Mouse (Mus musculus): Measurements from ENCODE around the gene Mob3c. TPM values are rescaled to one million over a fixed set of nuclear protein-coding genes. Genes with fewer than 3 reads are reported as not detected.

Mob3c gene
- polyA plus RNA-seq, 1 experiment = 1.0 TPM

DNA sequence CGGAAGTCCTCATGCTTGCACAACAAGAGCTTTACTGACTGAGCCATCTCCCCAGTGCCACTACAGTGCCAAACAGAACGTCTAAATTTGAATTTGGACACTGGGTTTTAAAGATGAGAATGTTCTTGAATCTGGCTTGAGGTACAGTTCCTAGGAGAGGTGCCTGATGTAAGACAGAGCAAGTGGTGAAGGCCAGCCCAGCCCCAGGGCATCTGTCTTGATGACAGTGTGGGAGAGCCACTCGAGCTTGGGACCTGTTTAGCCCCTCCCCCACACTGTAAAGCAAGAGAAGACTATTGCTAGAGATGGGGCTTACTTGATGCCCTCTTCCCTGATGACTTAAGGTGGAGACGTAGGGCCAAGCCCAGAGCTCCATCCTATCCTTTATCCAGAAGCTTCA lies 54.3 kb downstream of the Mob3c start:
- peaks cover 2% of the 10 kb centered on the region; the same call in 1 of the 2 replicates for H3K27me3 ChIP-seq (ENCODE audit: control insufficient read depth)
- no peak overlapping the region for H3K4me3 ChIP-seq (replicated peaks)
- no peak for TF ChIP-seq GATA1 (IDR thresholded peaks at IDR 0.05; ENCODE audit: low read length)
- no peak for TF ChIP-seq TAL1 (IDR thresholded peaks at IDR 0.05; ENCODE audit: low read length)
- H3K4me1 ChIP-seq (ENCODE audit: control insufficient read depth) = no peaks in the 10 kb centered on the region
- H3K9me3 ChIP-seq (ENCODE audit: control insufficient read depth, low read length) = no peaks in the 10 kb centered on the region
- peaks cover 27% of the 10 kb centered on the region for H3K36me3 ChIP-seq (ENCODE audit: control insufficient read depth)

- H3K4me1 ChIP-seq (ENCODE audit: control insufficient read depth) = no peaks in the 10 kb centered on the region
- TF ChIP-seq GATA1 (IDR thresholded peaks at IDR 0.05; ENCODE audit: low read length) (no peak), TAL1 (IDR thresholded peaks at IDR 0.05; ENCODE audit: low read length) (no peak)
- H3K27me3 ChIP-seq (ENCODE audit: control insufficient read depth) = peaks cover 14% of the 10 kb centered on the region
These were observed 56.1 kb downstream of the Mob3c start, which contains the start of gene Kncn for GRCm38 (mm10) chr4:115884022-115884421. TSS of gene Kncn (plus strand) at chr4:115884400.

More at GRCm38 (mm10) chr4:115884022-115884421, 56.1 kb downstream of the Mob3c start, which contains the start of gene Kncn:
- Histone ChIP-seq H3K4me3 (replicated peaks) (no peak within 1 kb of the TSS), H3K9me3 (ENCODE audit: control insufficient read depth, low read length) (no peaks in the 10 kb centered on the region), H3K36me3 (ENCODE audit: control insufficient read depth) (peaks cover 9% of the 10 kb centered on the region)

Other genes with a start within 250 kb of the Mob3c start
- not detected in 2 replicates for gene Cyp4a32, start 227.1 kb upstream of the Mob3c start, polyA plus RNA-seq (2012)
- 0.04 TPM in 1 of 2 replicates, not detected in the other for gene Cyp4b1, start 180.4 kb upstream of the Mob3c start, polyA plus RNA-seq (2012)
- gene Efcab14, start 90.3 kb upstream of the Mob3c start, polyA plus RNA-seq (2012) = 0.58 and 0.59 TPM in 2 replicates
- gene Tex38, start 47.1 kb upstream of the Mob3c start, polyA plus RNA-seq (2012) = not detected in 2 replicates
- 0.21 and 0.33 TPM in 2 replicates for gene Atpaf1, start 43.3 kb upstream of the Mob3c start, polyA plus RNA-seq (2012)
- 7.1 and 8.0 TPM in 2 replicates for gene Mknk1, start 11.1 kb downstream of the Mob3c start, polyA plus RNA-seq (2012)
- gene Kncn, start 56.3 kb downstream of the Mob3c start, polyA plus RNA-seq (2012) = 0.02 TPM in 1 of 2 replicates, not detected in the other
- gene 6430628N08Rik, start 62.6 kb downstream of the Mob3c start, polyA plus RNA-seq (2012) = not detected in 2 replicates
- not detected in 2 replicates for gene Dmbx1, start 111.8 kb downstream of the Mob3c start, polyA plus RNA-seq (2012)
- gene Faah, start 189.8 kb downstream of the Mob3c start, polyA plus RNA-seq (2012) = 0.02 and 0.04 TPM in 2 replicates
- gene Nsun4, start 225.8 kb downstream of the Mob3c start, polyA plus RNA-seq (2012) = 0.01 and 0.06 TPM in 2 replicates
- 12.6 and 16.3 TPM in 2 replicates for gene Uqcrh, start 247.0 kb downstream of the Mob3c start, polyA plus RNA-seq (2012)
- 0.56 and 1.2 TPM in 2 replicates for gene Lrrc41, start 247.2 kb downstream of the Mob3c start, polyA plus RNA-seq (2012)